Mouse (Mus musculus): ENCODE measurements at regions not wholly inside any gene's neighbourhood (a gene's known extent, or its start where the extent isn't known, plus 50 kb on each side); places are given as distances from the start of the nearest gene placed in this dataset.

GRCm38 (mm10) chr17:64382894-64383293, 51.2 kb upstream of the Pja2 start:
- intact Hi-C loops (cut with DNase I) = no loop called here

GRCm38 (mm10) chr17:64383600-64383999, 51.9 kb upstream of the Pja2 start:
- intact Hi-C loops (cut with DNase I) = no loop called here

GRCm38 (mm10) chr17:64390349-64390748, 58.6 kb upstream of the Pja2 start:
- intact Hi-C loops (cut with DNase I) = no loop called here

GRCm38 (mm10) chr17:64397254-64397897, 65.7 kb upstream of the Pja2 start:
- intact Hi-C loops (cut with DNase I) = no loop called here

- intact Hi-C loops (cut with DNase I) = no loop called here
Observed at GRCm38 (mm10) chr17:64398114-64398692, 66.5 kb upstream of the Pja2 start.

GRCm38 (mm10) chr17:64398708-64399107, 67.0 kb upstream of the Pja2 start:
- intact Hi-C loops (cut with DNase I) = no loop called here

- intact Hi-C loops (cut with DNase I) = no loop called here
Observed at GRCm38 (mm10) chr17:64406742-64407254, 75.1 kb upstream of the Pja2 start.

- intact Hi-C loops (cut with DNase I) = no loop called here
Observed at GRCm38 (mm10) chr17:64407255-64408011, 75.7 kb upstream of the Pja2 start.

GRCm38 (mm10) chr17:64425811-64426210, 94.1 kb upstream of the Pja2 start:
- intact Hi-C loops (cut with DNase I) = no loop called here

- intact Hi-C loops (cut with DNase I) = no loop called here
Observed at GRCm38 (mm10) chr17:64426536-64426935, 94.8 kb upstream of the Pja2 start.

GRCm38 (mm10) chr17:64439571-64439970, 107.9 kb upstream of the Pja2 start:
- intact Hi-C loops (cut with DNase I) = no loop called here

GRCm38 (mm10) chr17:64454736-64455135, 123.0 kb upstream of the Pja2 start:
- intact Hi-C loops (cut with DNase I) = no loop called here

GRCm38 (mm10) chr17:64466273-64466672, 134.3 kb upstream of the Man2a1 start:
- intact Hi-C loops (cut with DNase I) = no loop called here

- intact Hi-C loops (cut with DNase I) = no loop called here
Observed at GRCm38 (mm10) chr17:64466746-64467145, 133.8 kb upstream of the Man2a1 start.

- intact Hi-C loops (cut with DNase I) = no loop called here
Observed at GRCm38 (mm10) chr17:64467297-64467696, 133.2 kb upstream of the Man2a1 start.

- intact Hi-C loops (cut with DNase I) = no loop called here
Observed at GRCm38 (mm10) chr17:64469754-64470400, 130.7 kb upstream of the Man2a1 start.

GRCm38 (mm10) chr17:64480607-64481038, 119.9 kb upstream of the Man2a1 start:
- intact Hi-C loops (cut with DNase I) = no loop called here

GRCm38 (mm10) chr17:64484835-64485234, 115.7 kb upstream of the Man2a1 start:
- intact Hi-C loops (cut with DNase I) = no loop called here

- intact Hi-C loops (cut with DNase I) = loop anchor here (10.0 kb wide), 1 partner anchor 405 kb away; no protein-coding TSS in a partner anchor
Observed at GRCm38 (mm10) chr17:64489769-64490335, 110.7 kb upstream of the Man2a1 start.

GRCm38 (mm10) chr17:64490664-64491063, 109.9 kb upstream of the Man2a1 start:
- intact Hi-C loops (cut with DNase I) = loop anchor here (10.0 kb wide), 1 partner anchor 404 kb away; no protein-coding TSS in a partner anchor

- intact Hi-C loops (cut with DNase I) = loop anchor here (10.0 kb wide), 1 partner anchor 403 kb away; no protein-coding TSS in a partner anchor
Observed at GRCm38 (mm10) chr17:64491922-64492353, 108.6 kb upstream of the Man2a1 start.

Measured in adrenal gland (tissue).